Mouse (Mus musculus): ENCODE measurements around the gene Ccnl1. TPM values are rescaled to one million over a fixed set of nuclear protein-coding genes. Genes with fewer than 3 reads are reported as not detected.

The Ccnl1 gene
- polyA plus RNA-seq, 1 experiment from 2014 or later, result 125 TPM

DNA sequence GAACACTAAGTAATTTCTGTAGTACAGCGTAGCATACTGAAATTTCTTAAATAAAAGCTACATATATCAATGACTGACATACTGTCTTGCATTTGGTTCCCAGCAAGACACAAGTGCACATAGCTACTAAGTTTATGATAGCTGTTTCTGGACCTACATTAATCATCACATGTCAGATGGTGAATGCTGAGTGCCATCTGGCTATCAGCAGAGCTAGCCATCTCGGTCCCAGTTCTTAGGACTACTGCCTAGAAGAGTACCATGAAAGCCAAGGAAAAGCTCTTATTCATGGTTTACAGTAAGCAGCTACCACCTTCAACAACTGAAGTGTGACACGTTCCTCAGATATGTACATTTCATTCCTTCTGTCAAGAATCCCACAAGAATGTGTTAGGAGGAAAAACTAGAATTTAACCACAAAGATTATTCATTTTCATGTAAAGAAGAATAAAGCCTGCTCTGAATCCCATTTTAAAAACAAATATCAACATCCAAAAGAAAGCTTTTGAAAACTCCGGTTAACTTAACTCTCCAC is 7.2 kb downstream of the Ccnl1 start:
- no peak for ATAC-seq (replicated peaks; ENCODE audit: insufficient number of reproducible peaks, low FRiP score, low TSS enrichment, low read depth)
- no peak overlapping the region for H3K4me2 ChIP-seq (ENCODE audit: low read depth, low read length)
- DNase-seq (ENCODE audit: low spot score), result no peak
- no peaks in the 10 kb centered on the region for H3K4me1 ChIP-seq (ENCODE audit: control insufficient read depth, insufficient read depth, low read length)
- H3K27me3 ChIP-seq (ENCODE audit: control insufficient read depth, insufficient read depth, low read length), result no peaks in the 10 kb centered on the region
- H3K9ac ChIP-seq (replicated peaks; ENCODE audit: low read length), result no peak overlapping the region
- no peaks in the 10 kb centered on the region for H3K9me3 ChIP-seq (replicated peaks; ENCODE audit: control insufficient read depth, low read length)
- H3K36me3 ChIP-seq (replicated peaks; ENCODE audit: control insufficient read depth, insufficient read depth, low read depth, low read length), result peaks cover 17% of the 10 kb centered on the region
- no peak overlapping the region for H3K27ac ChIP-seq (replicated peaks; ENCODE audit: low read depth, low read length)
- whole genome bisulfite sequencing, result 91% methylated on average over 4 of the region's 4 CpGs
- no peak overlapping the region for H3K4me3 ChIP-seq (ENCODE audit: low read depth, low read length)

DNA sequence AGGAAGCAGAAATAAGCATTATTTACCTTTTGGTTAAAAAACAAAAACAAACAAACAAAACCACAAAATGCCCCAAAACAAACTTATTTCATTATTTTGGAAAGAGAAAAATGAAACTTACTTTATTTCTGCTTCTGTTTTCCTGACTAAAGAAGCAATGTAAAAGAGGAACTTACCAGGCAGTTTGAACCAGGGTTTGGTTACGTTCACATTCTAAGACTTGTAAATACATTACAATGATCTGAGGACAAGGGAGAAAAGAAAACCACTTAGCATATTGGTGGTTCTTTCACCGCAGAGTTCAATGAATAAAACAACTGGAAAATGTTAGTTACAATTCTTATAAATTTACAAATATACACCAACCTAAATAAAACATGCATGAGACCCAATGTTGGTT is 7.7 kb downstream of the Ccnl1 start:
- no peak overlapping the region for H3K4me2 ChIP-seq (ENCODE audit: low read depth, low read length)
- H3K9me3 ChIP-seq (replicated peaks; ENCODE audit: control insufficient read depth, low read length), result no peaks in the 10 kb centered on the region
- 91% methylated on average over 2 of the region's 2 CpGs for WGBS
- DNase-seq (ENCODE audit: low spot score), result no peak
- peaks cover 17% of the 10 kb centered on the region for H3K36me3 ChIP-seq (replicated peaks; ENCODE audit: control insufficient read depth, insufficient read depth, low read depth, low read length)
- H3K9ac ChIP-seq (replicated peaks; ENCODE audit: low read length), result no peak overlapping the region
- no peak for ATAC-seq (replicated peaks; ENCODE audit: insufficient number of reproducible peaks, low FRiP score, low TSS enrichment, low read depth)
- H3K27ac ChIP-seq (replicated peaks; ENCODE audit: low read depth, low read length), result no peak overlapping the region
- no peaks in the 10 kb centered on the region for H3K4me1 ChIP-seq (ENCODE audit: control insufficient read depth, insufficient read depth, low read length)
- no peaks in the 10 kb centered on the region for H3K27me3 ChIP-seq (ENCODE audit: control insufficient read depth, insufficient read depth, low read length)
- no peak overlapping the region for H3K4me3 ChIP-seq (ENCODE audit: low read depth, low read length)

DNA sequence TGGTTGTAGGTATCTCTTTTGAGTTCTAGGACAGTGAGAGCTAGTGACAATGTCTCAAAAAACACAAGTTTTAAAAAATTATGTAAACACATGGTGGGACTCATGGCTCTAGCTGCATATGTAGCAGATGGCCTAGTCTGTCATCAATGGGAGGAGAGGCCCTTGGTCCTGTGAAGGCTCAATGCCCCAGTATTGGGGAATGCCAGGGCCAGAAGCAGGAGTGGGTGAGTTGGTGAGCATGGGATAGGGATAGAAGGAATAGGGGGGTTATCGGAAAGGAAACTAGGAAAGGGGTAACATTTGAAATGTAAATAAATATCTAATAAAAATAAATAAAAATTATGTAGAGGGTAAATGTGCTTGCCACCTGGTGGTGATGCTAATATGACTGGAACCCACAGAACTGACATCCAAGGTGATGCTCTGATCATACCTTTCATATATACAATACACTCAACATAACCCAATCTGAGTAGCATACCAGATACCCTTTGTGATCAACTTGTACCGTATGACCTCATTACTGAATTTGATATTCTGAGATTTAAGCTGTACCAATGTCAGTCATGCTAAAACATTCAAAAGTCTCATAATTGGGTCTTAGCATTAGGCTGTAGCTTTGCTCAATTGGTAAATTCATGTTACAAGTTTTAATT is 12.6 kb downstream of the Ccnl1 start:
- Histone ChIP-seq H3K36me3 (replicated peaks; ENCODE audit: control insufficient read depth, insufficient read depth, low read depth, low read length) (peaks cover 13% of the 10 kb centered on the region), H3K27ac (replicated peaks; ENCODE audit: low read depth, low read length) (no peak overlapping the region), H3K4me2 (ENCODE audit: low read depth, low read length) (no peak overlapping the region), H3K9ac (replicated peaks; ENCODE audit: low read length) (no peak overlapping the region), H3K9me3 (replicated peaks; ENCODE audit: control insufficient read depth, low read length) (no peaks in the 10 kb centered on the region), H3K4me1 (ENCODE audit: control insufficient read depth, insufficient read depth, low read length) (no peaks in the 10 kb centered on the region), H3K27me3 (ENCODE audit: control insufficient read depth, insufficient read depth, low read length) (no peaks in the 10 kb centered on the region), H3K4me3 (ENCODE audit: low read depth, low read length) (no peak overlapping the region)
- DNase-seq (ENCODE audit: low spot score) (no peak), ATAC-seq (replicated peaks; ENCODE audit: insufficient number of reproducible peaks, low FRiP score, low TSS enrichment, low read depth) (no peak)
- WGBS, result 92% methylated on average over 2 of the region's 2 CpGs

DNA sequence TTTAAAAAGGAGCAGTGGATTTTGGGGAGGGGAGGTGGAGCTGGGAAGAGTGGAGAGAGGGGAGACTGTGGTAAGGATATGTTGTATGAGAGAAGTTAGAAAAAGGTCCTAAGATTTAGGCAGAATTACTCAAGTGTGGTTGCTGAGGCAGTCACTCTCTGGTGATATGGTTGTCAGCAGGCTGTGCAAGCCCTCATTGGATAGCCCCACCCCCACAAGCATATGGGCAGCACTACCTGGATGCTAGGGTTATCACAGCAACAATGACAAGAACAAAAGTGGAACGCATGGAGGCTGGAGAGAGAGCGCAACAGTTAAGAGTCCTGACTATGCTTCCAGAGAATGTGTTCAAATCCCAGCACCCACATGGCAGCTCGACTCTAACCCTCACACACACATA is 13.3 kb downstream of the Ccnl1 start:
- H3K36me3 ChIP-seq (replicated peaks; ENCODE audit: control insufficient read depth, insufficient read depth, low read depth, low read length), result peaks cover 13% of the 10 kb centered on the region
- 93% methylated on average over 3 of the region's 3 CpGs for WGBS
- no peak; the same call in 1 of the 2 replicates for ATAC-seq (replicated peaks; ENCODE audit: insufficient number of reproducible peaks, low FRiP score, low TSS enrichment, low read depth)

DNA sequence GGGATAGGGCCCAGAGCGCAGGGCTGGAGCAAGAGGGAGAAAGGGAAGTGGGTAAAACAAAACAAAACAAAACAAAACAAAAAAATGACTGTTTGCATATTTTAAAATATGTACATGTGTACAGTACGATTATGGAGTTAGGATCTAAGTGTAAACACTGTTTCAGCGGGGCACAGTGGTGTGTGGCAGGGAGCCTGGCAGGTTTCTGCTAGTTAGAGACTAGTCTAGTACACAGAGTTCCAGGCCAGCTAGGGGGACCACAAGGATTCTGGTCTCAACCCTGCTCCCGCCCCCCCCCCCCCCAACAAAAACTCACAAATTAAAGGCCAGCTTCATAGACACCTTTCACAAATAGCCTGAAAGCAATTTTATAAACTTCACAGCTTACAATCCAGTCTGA is 14.6 kb downstream of the Ccnl1 start:
- Histone ChIP-seq H3K36me3 (replicated peaks; ENCODE audit: control insufficient read depth, insufficient read depth, low read depth, low read length) (peaks cover 12% of the 10 kb centered on the region), H3K27me3 (ENCODE audit: control insufficient read depth, insufficient read depth, low read length) (no peaks in the 10 kb centered on the region), H3K9me3 (replicated peaks; ENCODE audit: control insufficient read depth, low read length) (no peaks in the 10 kb centered on the region), H3K27ac (replicated peaks; ENCODE audit: low read depth, low read length) (no peak overlapping the region), H3K4me2 (ENCODE audit: low read depth, low read length) (no peak overlapping the region), H3K4me3 (ENCODE audit: low read depth, low read length) (no peak overlapping the region), H3K9ac (replicated peaks; ENCODE audit: low read length) (no peak overlapping the region), H3K4me1 (ENCODE audit: control insufficient read depth, insufficient read depth, low read length) (no peaks in the 10 kb centered on the region)
- DNase-seq (ENCODE audit: low spot score) (no peak), ATAC-seq (replicated peaks; ENCODE audit: insufficient number of reproducible peaks, low FRiP score, low TSS enrichment, low read depth) (0 out of 2 replicates have a peak, but pooled peaks have one; percentile 27)
- 83% methylated on average over 4 of the region's 4 CpGs for whole genome bisulfite sequencing

More for the DNA sequence above, 13.3 kb downstream of the Ccnl1 start:
- Histone ChIP-seq H3K4me2 (ENCODE audit: low read depth, low read length) (no peak overlapping the region), H3K9ac (replicated peaks; ENCODE audit: low read length) (no peak overlapping the region), H3K27me3 (ENCODE audit: control insufficient read depth, insufficient read depth, low read length) (no peaks in the 10 kb centered on the region), H3K4me1 (ENCODE audit: control insufficient read depth, insufficient read depth, low read length) (no peaks in the 10 kb centered on the region), H3K27ac (replicated peaks; ENCODE audit: low read depth, low read length) (no peak overlapping the region), H3K9me3 (replicated peaks; ENCODE audit: control insufficient read depth, low read length) (no peaks in the 10 kb centered on the region), H3K4me3 (ENCODE audit: low read depth, low read length) (no peak overlapping the region)
- no peak for DNase-seq (ENCODE audit: low spot score)

DNA sequence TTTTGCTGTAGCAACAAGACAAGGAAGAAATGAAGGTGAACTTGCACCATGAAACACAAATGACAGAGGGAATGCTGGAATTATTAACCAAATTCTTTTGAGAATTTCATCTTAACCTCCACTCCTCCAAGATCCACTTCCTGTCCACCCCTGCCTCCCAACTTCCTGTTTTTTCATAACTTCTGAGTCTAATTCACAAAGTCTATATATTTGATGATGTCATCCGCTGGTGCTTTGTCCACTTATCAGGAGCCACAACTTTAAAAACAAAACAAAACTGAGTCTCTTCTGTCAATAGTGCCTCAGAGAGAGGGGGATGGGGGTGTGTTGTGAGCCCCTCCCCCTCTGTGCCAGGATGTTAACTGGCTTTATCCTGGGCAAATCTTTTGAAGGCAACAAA is 17.0 kb downstream of the Ccnl1 start:
- Histone ChIP-seq H3K36me3 (replicated peaks; ENCODE audit: control insufficient read depth, insufficient read depth, low read depth, low read length) (no peaks in the 10 kb centered on the region; the same call in 1 of the 2 replicates), H3K9me3 (replicated peaks; ENCODE audit: control insufficient read depth, low read length) (no peaks in the 10 kb centered on the region), H3K4me3 (ENCODE audit: low read depth, low read length) (no peak overlapping the region), H3K27ac (replicated peaks; ENCODE audit: low read depth, low read length) (no peak overlapping the region), H3K9ac (replicated peaks; ENCODE audit: low read length) (no peak overlapping the region), H3K4me2 (ENCODE audit: low read depth, low read length) (no peak overlapping the region), H3K27me3 (ENCODE audit: control insufficient read depth, insufficient read depth, low read length) (no peaks in the 10 kb centered on the region), H3K4me1 (ENCODE audit: control insufficient read depth, insufficient read depth, low read length) (no peaks in the 10 kb centered on the region)
- ATAC-seq (replicated peaks; ENCODE audit: insufficient number of reproducible peaks, low FRiP score, low TSS enrichment, low read depth) (no peak), DNase-seq (ENCODE audit: low spot score) (no peak)
- WGBS, result 82% methylated on average over 1 of the region's 1 CpGs

DNA sequence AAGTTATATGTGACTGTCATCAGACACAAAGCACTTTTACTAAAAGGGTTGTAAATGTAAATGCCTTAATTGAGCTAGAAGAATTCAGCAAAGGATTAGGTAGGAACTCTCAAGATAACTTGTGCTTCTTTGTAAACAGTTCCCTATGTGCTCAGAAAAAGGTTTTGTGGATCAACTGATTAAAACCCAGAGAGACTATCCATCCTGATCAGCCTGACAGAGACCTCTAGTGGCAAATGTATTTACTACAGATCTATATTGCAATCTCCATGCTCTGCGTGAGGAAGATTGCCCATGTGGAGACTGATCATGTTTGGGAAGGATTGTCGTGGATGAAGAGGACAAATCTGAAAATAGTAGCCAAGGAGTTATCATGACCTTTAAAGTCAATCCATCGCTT is 19.8 kb downstream of the Ccnl1 start:
- DNase-seq (ENCODE audit: low spot score) (peak; percentile 75), ATAC-seq (replicated peaks; ENCODE audit: insufficient number of reproducible peaks, low FRiP score, low TSS enrichment, low read depth) (no peak)
- Histone ChIP-seq H3K4me3 (ENCODE audit: low read depth, low read length) (no peak overlapping the region), H3K27me3 (ENCODE audit: control insufficient read depth, insufficient read depth, low read length) (no peaks in the 10 kb centered on the region), H3K9ac (replicated peaks; ENCODE audit: low read length) (no peak overlapping the region), H3K27ac (replicated peaks; ENCODE audit: low read depth, low read length) (no peak overlapping the region), H3K4me1 (ENCODE audit: control insufficient read depth, insufficient read depth, low read length) (no peaks in the 10 kb centered on the region), H3K4me2 (ENCODE audit: low read depth, low read length) (no peak overlapping the region), H3K36me3 (replicated peaks; ENCODE audit: control insufficient read depth, insufficient read depth, low read depth, low read length) (no peaks in the 10 kb centered on the region), H3K9me3 (replicated peaks; ENCODE audit: control insufficient read depth, low read length) (no peaks in the 10 kb centered on the region)
- WGBS, result 24% methylated on average over 3 of the region's 3 CpGs

DNA sequence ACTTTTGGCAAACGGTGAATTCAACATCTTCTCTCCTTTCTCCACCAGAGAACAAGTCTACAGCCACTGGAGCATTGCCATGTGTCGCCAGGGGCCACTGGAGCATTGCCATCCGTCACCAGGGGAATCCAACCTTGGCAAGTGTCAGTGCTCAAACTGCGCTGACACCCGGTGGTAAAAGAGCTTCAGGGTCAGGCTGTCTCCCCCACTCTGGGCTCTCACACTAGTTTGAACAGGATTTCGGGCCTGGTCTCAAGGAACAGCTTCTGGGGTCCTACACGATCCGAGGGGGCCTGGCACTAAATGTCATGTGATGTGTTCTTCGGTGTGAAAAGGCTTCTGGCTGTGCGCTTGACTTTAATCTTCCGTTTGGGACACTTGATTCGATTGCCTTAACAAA is 21.7 kb downstream of the Ccnl1 start:
- DNase-seq (ENCODE audit: low spot score) (no peak), ATAC-seq (replicated peaks; ENCODE audit: insufficient number of reproducible peaks, low FRiP score, low TSS enrichment, low read depth) (no peak)
- WGBS, result 64% methylated on average over 12 of the region's 12 CpGs

More for the DNA sequence above, 21.7 kb downstream of the Ccnl1 start:
- H3K36me3 ChIP-seq (replicated peaks; ENCODE audit: control insufficient read depth, insufficient read depth, low read depth, low read length), result no peaks in the 10 kb centered on the region
- no peaks in the 10 kb centered on the region for H3K9me3 ChIP-seq (replicated peaks; ENCODE audit: control insufficient read depth, low read length)
- H3K4me2 ChIP-seq (ENCODE audit: low read depth, low read length), result no peak overlapping the region
- no peaks in the 10 kb centered on the region for H3K4me1 ChIP-seq (ENCODE audit: control insufficient read depth, insufficient read depth, low read length)
- H3K9ac ChIP-seq (replicated peaks; ENCODE audit: low read length), result no peak overlapping the region
- H3K27ac ChIP-seq (replicated peaks; ENCODE audit: low read depth, low read length), result no peak overlapping the region
- H3K27me3 ChIP-seq (ENCODE audit: control insufficient read depth, insufficient read depth, low read length), result no peaks in the 10 kb centered on the region
- no peak overlapping the region for H3K4me3 ChIP-seq (ENCODE audit: low read depth, low read length)
